Mouse (Mus musculus): Measurements from ENCODE around the gene Cracr2a. TPM values are rescaled to one million over a fixed set of nuclear protein-coding genes. Genes with fewer than 3 reads are reported as not detected.

The Cracr2a gene
- total RNA-seq (2023) = 10 to 100 TPM; 30.2 to 31.5 TPM

DNA sequence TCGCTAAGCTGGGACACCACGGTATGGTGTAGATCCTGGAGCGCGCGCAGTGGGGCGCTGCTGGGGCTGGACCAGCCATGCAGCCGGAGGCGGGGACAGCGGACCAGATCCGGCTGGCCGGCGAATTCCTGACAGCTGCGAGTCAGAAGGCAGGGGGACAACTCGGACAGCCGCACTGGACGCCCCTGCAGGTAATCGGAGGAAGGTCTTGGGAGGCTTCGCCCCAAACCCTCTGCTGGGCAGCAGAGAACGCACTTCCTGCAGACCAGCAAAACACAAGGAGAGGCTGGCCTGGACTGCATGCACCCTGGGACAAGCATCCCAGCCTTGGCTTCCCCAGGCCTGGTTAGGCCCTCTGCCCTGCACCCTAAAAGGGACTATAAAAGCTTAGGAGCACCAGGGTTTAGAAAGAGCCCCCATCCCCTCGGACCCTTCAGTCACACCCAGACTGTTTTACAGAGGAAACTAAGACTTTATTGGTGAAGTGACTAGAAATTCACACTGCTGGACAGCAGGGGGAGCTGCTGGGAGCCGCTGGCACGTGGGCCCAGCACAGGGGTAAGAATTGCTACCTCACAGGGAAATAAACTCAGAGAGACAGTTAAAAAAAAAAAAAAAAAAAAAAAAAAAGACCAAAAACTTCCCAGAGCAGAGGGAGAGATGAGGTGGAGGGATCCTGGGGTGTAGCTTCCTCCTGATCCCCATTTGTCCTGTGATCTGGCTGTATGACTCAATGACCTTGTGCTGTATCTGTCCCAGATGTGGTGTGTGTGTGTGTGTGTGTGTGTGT is at the start of gene Cracr2a:
TSS of gene Cracr2a (plus strand) at position 108 of the 790 bp plus-strand sequence.

Other genes starting within 250 kb of the Cracr2a start
- gene Parp11, start 114.5 kb upstream of the Cracr2a start, total RNA-seq (2023) = 10 to 100 TPM in 1 of 2 experiments, 1 to 10 TPM in 1; 9.4 to 12.4 TPM
- not detected for gene Prmt8, start 208.1 kb downstream of the Cracr2a start, total RNA-seq (2023)